Mouse (Mus musculus): ENCODE measurements around the gene Rgmb. TPM values are rescaled to one million over a fixed set of nuclear protein-coding genes. Genes with fewer than 3 reads are reported as not detected.

Gene Rgmb
- polyA plus RNA-seq, 1 experiment: 41.4 TPM

DNA sequence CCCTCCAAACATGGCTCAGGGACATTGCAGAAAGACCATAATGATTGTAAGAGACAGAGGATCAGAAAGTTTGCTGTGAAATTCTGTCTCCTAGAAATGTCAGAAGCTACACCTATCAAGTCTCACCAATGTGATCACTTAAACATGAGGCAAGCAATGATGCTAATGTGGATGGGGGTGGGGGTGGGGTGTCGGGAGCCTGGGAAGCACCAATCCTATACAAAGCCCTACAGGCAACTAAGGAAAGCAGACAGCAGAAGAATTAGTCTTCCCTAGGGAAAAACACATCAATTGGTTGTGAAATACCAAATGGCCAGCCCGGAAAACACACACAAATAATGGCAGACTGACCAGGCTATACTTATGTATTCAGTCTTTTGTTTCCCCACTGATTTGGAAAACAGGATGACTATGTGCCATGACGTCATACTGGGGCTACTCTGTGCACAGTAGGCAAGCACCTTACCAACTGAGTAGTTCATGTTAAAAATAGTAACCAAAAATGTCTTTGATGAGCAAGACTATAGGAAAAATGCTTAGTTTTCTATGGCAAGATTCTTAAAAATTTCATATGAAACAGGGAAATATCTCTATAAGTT is 31.5 kb downstream of the Rgmb start:
- 87% methylated on average over 3 of the region's 3 CpGs for whole genome bisulfite sequencing
- H3K4me1 ChIP-seq (ENCODE audit: control insufficient read depth, insufficient read depth, low read length): no peaks in the 10 kb centered on the region
- TF ChIP-seq CTCF (IDR thresholded peaks at IDR 0.05; ENCODE audit: insufficient read depth, low read length): no peak
- TF ChIP-seq POLR2A (IDR thresholded peaks at IDR 0.05; ENCODE audit: borderline replicate concordance, extremely low read depth, low read depth, low read length): no peak
- no peak for DNase-seq
- no peak overlapping the region for H3K4me3 ChIP-seq (replicated peaks; ENCODE audit: extremely low read depth, low read depth, low read length)

DNA sequence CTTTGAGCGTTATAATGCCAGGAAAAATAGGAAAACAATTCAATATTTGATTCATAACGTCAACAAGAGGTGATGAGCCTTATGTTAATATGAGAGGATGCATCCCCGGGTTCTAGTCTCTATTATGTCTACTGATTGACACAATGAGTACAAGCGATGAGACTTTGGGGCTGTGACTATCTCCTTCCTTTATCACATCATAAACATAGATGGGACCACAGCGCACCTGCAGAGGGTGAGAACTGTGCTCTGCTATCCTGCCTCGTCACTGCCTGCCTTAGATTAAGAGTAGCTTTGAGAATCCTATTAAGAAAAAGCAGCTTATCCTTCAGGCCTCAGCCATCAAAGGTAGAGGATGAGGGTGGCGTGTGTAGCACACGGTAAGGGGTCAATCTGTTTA is 40.1 kb downstream of the Rgmb start:
- no peak for DNase-seq
- no peak overlapping the region for H3K4me3 ChIP-seq (replicated peaks; ENCODE audit: extremely low read depth, low read depth, low read length)
- H3K4me1 ChIP-seq (ENCODE audit: control insufficient read depth, insufficient read depth, low read length): no peaks in the 10 kb centered on the region
- WGBS: 87% methylated on average over 8 of the region's 8 CpGs
- TF ChIP-seq POLR2A (IDR thresholded peaks at IDR 0.05; ENCODE audit: borderline replicate concordance, extremely low read depth, low read depth, low read length) (no peak), CTCF (IDR thresholded peaks at IDR 0.05; ENCODE audit: insufficient read depth, low read length) (no peak)

DNA sequence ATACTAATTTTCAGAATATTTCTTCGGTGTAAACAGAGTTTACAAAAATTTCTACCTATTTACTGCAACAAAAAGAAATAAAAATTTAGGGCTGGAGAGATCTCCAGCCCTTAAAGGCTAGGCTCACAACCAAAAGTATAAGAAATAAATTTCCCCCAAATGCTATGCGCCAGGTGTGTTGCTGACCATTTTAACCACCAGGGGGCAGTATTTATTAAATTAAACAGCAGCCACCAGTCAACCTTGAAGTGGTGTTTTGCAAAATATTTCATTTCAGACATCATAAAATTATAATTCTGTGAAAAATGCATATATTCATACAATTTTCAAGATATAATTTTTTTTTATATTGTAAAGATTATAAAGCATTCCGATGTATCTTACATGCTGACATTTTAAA is 43.8 kb downstream of the Rgmb start:
- Histone ChIP-seq H3K4me3 (replicated peaks; ENCODE audit: extremely low read depth, low read depth, low read length) (no peak overlapping the region), H3K4me1 (ENCODE audit: control insufficient read depth, insufficient read depth, low read length) (no peaks in the 10 kb centered on the region)
- WGBS: 34% methylated on average over 3 of the region's 3 CpGs
- DNase-seq: no peak
- TF ChIP-seq CTCF (IDR thresholded peaks at IDR 0.05; ENCODE audit: insufficient read depth, low read length): no peak
- no peak for TF ChIP-seq POLR2A (IDR thresholded peaks at IDR 0.05; ENCODE audit: borderline replicate concordance, extremely low read depth, low read depth, low read length)

DNA sequence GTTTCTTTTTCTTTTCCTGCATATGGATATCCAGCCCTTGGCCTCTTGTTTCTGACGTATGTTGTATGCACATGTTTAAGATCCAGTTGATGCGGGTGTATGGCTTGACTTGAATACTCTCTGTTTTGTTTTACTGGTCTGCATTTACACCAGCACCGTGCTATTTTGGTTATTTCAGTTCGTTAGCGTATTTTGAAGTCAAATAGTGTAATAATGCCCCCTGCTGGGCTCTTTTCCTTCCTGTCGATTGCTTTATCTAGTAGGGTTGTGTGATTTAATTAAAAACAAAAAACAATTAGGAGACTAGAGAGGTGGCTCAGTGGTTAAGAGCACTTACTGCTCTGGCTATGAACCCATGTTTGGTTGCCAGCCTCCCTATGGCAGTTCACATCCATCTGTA is 52.9 kb downstream of the Rgmb start:
- 81% methylated on average over 6 of the region's 6 CpGs for WGBS
- Histone ChIP-seq H3K4me1 (ENCODE audit: control insufficient read depth, insufficient read depth, low read length) (no peaks in the 10 kb centered on the region), H3K4me3 (replicated peaks; ENCODE audit: extremely low read depth, low read depth, low read length) (no peak overlapping the region)
- DNase-seq: no peak
- TF ChIP-seq POLR2A (IDR thresholded peaks at IDR 0.05; ENCODE audit: borderline replicate concordance, extremely low read depth, low read depth, low read length) (no peak), CTCF (IDR thresholded peaks at IDR 0.05; ENCODE audit: insufficient read depth, low read length) (no peak)

DNA sequence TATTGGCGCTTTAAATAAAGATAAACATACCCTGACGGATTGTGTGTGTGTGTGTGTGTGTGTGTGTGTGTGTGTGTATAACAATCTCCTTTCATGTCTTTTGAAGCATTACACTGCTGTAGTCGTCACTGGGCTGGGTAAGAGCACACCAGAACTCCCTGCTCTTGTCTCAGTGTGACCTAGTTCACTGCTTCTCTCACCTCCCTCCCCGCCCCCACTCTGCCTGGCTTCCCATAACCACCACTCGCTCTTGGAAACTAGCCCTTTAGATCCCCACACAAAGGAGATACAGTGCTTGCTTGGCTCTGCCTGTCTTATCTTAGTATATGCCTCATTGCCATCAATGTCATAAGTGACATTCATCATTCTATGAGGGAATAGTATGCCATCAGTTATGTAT is 54.5 kb downstream of the Rgmb start:
- no peak for TF ChIP-seq POLR2A (IDR thresholded peaks at IDR 0.05; ENCODE audit: borderline replicate concordance, extremely low read depth, low read depth, low read length)
- no peak for TF ChIP-seq CTCF (IDR thresholded peaks at IDR 0.05; ENCODE audit: insufficient read depth, low read length)
- WGBS: 60% methylated on average over 5 of the region's 5 CpGs
- no peak for DNase-seq
- Histone ChIP-seq H3K4me1 (ENCODE audit: control insufficient read depth, insufficient read depth, low read length) (no peaks in the 10 kb centered on the region), H3K4me3 (replicated peaks; ENCODE audit: extremely low read depth, low read depth, low read length) (no peak overlapping the region)

DNA sequence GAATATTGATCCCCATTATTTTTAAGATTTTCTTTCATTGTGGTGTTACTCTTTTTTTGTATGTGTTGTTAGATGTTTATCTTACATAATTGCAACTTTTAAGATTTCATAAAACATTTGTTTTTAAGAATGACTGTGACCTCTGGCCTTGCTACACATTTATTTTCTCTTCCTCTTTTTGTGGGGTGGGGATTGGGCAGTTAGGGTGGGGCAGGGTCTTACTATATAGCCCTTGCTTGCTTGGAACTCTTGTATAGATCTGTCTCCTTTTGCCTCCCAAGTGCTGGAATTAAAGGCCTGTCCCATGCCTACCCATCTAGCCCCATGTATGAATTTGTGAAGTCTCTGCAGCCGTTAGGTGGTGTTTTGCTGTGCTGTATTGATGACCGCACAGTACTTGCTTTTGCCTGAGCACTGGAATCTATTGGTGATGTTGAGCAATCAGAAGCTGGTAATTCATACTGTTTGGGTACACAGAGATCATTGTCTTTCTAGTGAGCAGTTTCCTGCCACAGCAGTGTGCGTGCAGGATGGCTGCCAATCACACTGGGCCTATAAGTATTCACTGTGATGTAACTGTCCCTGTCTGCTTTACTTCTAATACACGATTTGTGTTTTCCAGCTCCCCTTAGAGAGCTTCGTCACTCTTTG is 56.1 kb downstream of the Rgmb start:
- H3K4me1 ChIP-seq (ENCODE audit: control insufficient read depth, insufficient read depth, low read length): no peaks in the 10 kb centered on the region
- DNase-seq: no peak
- 58% methylated on average over 5 of the region's 5 CpGs for WGBS
- no peak overlapping the region for H3K4me3 ChIP-seq (replicated peaks; ENCODE audit: extremely low read depth, low read depth, low read length)
- no peak for TF ChIP-seq CTCF (IDR thresholded peaks at IDR 0.05; ENCODE audit: insufficient read depth, low read length)
- no peak for TF ChIP-seq POLR2A (IDR thresholded peaks at IDR 0.05; ENCODE audit: borderline replicate concordance, extremely low read depth, low read depth, low read length)

DNA sequence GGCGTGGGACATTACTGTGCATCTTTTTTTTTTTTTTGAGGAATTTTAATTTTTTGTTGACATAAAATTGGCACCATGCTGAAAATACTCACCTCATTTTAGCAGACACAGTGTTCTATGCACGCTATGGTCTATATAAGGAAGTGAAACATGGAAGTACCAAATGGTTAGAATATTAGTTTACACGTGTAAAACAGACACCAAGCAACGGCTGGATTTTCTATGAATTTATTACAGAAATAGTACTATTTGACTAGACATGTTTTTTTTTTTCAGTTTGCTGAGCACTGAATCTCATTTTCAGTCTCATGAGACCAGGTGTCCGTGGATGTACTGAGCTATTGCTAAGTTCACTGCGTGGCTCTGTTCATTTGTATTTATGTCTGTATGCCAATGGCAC is 56.9 kb downstream of the Rgmb start:
- 63% methylated on average over 6 of the region's 6 CpGs for WGBS
- Histone ChIP-seq H3K4me1 (ENCODE audit: control insufficient read depth, insufficient read depth, low read length) (no peaks in the 10 kb centered on the region), H3K4me3 (replicated peaks; ENCODE audit: extremely low read depth, low read depth, low read length) (no peak overlapping the region)
- DNase-seq: no peak
- TF ChIP-seq POLR2A (IDR thresholded peaks at IDR 0.05; ENCODE audit: borderline replicate concordance, extremely low read depth, low read depth, low read length) (no peak), CTCF (IDR thresholded peaks at IDR 0.05; ENCODE audit: insufficient read depth, low read length) (no peak)

DNA sequence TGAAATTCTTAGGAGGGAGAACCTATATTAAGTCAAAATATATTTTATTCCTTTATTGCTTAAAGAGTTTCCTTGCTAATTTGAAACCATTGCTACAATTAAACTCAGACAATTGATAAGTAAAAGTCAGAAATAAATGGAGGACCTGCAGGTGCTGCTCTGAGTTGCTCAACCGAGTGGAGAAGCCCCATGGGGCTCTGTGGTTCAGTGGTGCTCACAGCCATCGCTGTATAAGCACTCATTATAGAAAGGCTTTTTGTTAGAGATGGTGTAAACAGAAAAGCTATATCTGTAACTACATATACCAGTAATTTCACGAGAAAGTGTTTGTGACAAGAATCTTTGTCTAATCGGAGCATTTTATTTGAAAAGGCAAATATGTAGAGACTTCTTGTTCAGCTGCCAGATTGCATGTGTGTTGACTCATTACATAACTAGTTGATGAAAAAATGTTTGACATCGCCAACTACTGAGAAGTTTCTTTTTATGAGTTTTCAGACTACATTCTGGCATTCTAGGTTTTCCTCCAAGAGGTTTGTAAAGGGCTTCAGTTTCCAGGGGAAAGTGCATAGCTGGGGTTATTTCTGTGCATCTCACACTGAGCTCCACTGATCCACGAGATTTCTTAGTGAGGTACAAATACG is 61.6 kb downstream of the Rgmb start:
- Histone ChIP-seq H3K4me1 (ENCODE audit: control insufficient read depth, insufficient read depth, low read length) (no peaks in the 10 kb centered on the region), H3K4me3 (replicated peaks; ENCODE audit: extremely low read depth, low read depth, low read length) (no peak overlapping the region)
- no peak for DNase-seq
- TF ChIP-seq CTCF (IDR thresholded peaks at IDR 0.05; ENCODE audit: insufficient read depth, low read length) (no peak), POLR2A (IDR thresholded peaks at IDR 0.05; ENCODE audit: borderline replicate concordance, extremely low read depth, low read depth, low read length) (no peak)
- WGBS: 48% methylated on average over 7 of the region's 7 CpGs

DNA sequence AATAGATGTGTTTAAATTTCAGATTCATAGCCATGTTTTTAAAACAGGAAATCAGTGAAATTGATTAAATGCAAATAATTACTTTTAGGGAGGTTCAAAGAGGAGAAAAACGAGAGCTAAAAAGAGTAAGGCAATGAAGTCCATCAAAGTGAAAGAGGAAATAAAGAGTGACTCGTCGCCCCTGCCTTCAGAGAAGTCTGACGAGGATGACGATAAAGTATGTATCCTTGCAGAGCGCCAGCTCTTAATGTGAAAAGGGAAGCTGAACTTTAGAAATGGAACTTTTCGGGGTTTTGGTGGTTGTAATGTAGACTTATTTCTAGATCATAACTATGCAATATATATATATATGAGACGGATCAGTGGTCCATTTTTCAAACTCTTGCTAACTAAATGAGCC is 69.6 kb downstream of the Rgmb start:
- 70% methylated on average over 8 of the region's 8 CpGs for WGBS
- TF ChIP-seq POLR2A (IDR thresholded peaks at IDR 0.05; ENCODE audit: borderline replicate concordance, extremely low read depth, low read depth, low read length) (no peak), CTCF (IDR thresholded peaks at IDR 0.05; ENCODE audit: insufficient read depth, low read length) (no peak)

More for the DNA sequence above, 69.6 kb downstream of the Rgmb start:
- Histone ChIP-seq H3K4me1 (ENCODE audit: control insufficient read depth, insufficient read depth, low read length) (no peaks in the 10 kb centered on the region), H3K4me3 (replicated peaks; ENCODE audit: extremely low read depth, low read depth, low read length) (no peak overlapping the region)
- no peak for DNase-seq

Other genes with a start within 250 kb of the Rgmb start
- 7.9 and 8.2 TPM in 2 replicates for gene Chd1, start 126.1 kb downstream of the Rgmb start, polyA plus RNA-seq (2012; rRNA removed)

Measured in lung, adult 2 months (tissue).